Mouse (Mus musculus) limb, embryonic 12.5 days (tissue): ENCODE measurements around the gene Pde4d. TPM values are rescaled to one million over a fixed set of nuclear protein-coding genes. Genes with fewer than 3 reads are reported as not detected.
A peak's percentile ranks its signal among the peaks of the same experiment; 100 is the strongest.

Experiments used
- ATAC-seq: fragments of 200-750 bp; cut with Nextera tagmentation; 2 replicates; pipeline ENCODE4 v1.8.0; 2017; ENCODE audit warnings: low read depth, moderate TSS enrichment; ENCODE audit not compliant: insufficient number of reproducible peaks, insufficient read depth, low FRiP score, low TSS enrichment
- H3K27ac ChIP-seq: fragments of 300-500 bp; sonication (generic); 2 replicates; pipeline ENCODE4 v1.5.1; 2016; ENCODE audit warnings: mild to moderate bottlenecking, moderate library complexity
- H3K27me3 ChIP-seq: fragments of 300-500 bp; sonication (generic); 2 replicates; pipeline ENCODE4 v1.6.1; 2016; ENCODE audit warnings: mild to moderate bottlenecking, moderate library complexity
- H3K36me3 ChIP-seq: fragments of 300-500 bp; sonication (generic); 2 replicates; pipeline ENCODE4 v1.6.1; 2016; ENCODE audit warnings: mild to moderate bottlenecking, moderate library complexity
- H3K4me1 ChIP-seq: fragments of 300-500 bp; sonication (generic); replicated peaks from 2 replicates; pipeline ENCODE4 v1.6.1; 2016
- H3K4me2 ChIP-seq: fragments of 300-500 bp; sonication (generic); 2 replicates; pipeline ENCODE4 v1.6.1; 2016; ENCODE audit warnings: mild to moderate bottlenecking, moderate library complexity
- H3K4me3 ChIP-seq: fragments of 300-500 bp; sonication (generic); replicated peaks from 2 replicates; pipeline ENCODE4 v1.5.1; 2016; ENCODE audit warnings: mild to moderate bottlenecking
- H3K9ac ChIP-seq: fragments of 300-500 bp; sonication (generic); replicated peaks from 2 replicates; pipeline ENCODE4 v1.6.1; 2016; ENCODE audit warnings: mild to moderate bottlenecking, moderate library complexity
- H3K9me3 ChIP-seq: fragments of 300-500 bp; sonication (generic); 2 replicates; pipeline ENCODE4 v1.6.1; 2016; ENCODE audit warnings: mild to moderate bottlenecking, moderate library complexity
- WGBS: fragments of 180-500 bp; shearing (Covaris S2); methylation state at CpG from one replicate; pipeline ENCODE4 v1.1.7; 2016; 5-methylcytosine and 5-hydroxymethylcytosine counted together
- polyA plus RNA-seq: library from polyadenylated mRNA; unstranded; fragments of >200 nt; fragmentation: Nextera tagmentation; extraction: Ambion mirVana; gene quantifications from 2 replicates; pipeline ENCODE4 v1.2.1, GENCODE M21; 2016

The Pde4d gene
- polyA plus RNA-seq, 1 experiment from 2014 or later = 23.7 TPM

DNA sequence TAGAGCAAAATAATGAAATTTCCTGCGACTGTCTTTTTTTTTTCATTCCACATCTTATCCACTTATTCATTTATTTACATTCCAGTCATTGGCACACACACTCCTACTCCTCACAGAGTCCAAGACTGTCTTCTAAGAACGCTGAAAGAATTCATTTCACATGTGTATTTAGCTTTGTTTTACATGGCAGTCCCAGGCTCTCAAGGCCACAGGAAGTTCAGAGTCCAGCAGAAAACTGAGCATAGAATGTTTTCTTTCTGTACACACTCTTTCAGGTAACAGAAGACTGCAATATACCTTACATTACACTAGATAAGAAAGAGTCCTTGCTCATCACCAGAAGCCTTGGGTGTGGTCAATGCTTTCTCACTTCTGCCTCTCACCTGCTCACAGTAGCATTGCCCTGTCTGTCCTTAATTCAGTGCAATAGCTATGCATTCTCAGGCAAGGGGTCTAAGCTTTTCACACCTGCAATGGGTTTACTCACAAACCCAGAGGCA is 1169.5 kb downstream of the Pde4d start:
- H3K4me1 ChIP-seq = no peaks in the 10 kb centered on the region; the same call in 1 of the 2 replicates
- no peak overlapping the region for H3K27ac ChIP-seq
- no peaks in the 10 kb centered on the region for H3K9me3 ChIP-seq
- no peak for ATAC-seq
- H3K36me3 ChIP-seq = no peaks in the 10 kb centered on the region
- no peaks in the 10 kb centered on the region for H3K27me3 ChIP-seq
- no peak overlapping the region for H3K4me3 ChIP-seq
- no peak overlapping the region for H3K9ac ChIP-seq
- WGBS = 83% methylated on average over 2 of the region's 2 CpGs
- no peak overlapping the region for H3K4me2 ChIP-seq

DNA sequence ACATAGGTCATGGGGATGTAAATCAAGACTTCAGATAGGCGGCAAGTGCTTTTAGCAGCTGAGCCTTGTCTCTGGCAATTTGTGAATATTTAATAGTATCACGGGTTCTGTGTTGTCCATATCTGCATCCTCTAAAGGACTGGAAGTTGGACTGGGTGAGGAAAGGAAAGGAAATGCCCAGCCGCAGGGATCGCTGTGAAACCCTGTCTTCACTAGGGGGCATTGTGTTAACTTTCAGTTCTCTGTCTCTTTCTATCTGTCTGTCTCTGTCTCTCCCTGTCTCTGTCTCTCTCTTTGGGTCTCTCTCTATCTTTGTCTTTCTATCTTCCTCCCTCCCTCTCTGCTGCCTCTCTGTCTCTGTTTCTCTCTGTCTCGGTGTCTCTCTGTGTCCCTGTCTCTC is 1172.5 kb downstream of the Pde4d start:
- no peaks in the 10 kb centered on the region for H3K36me3 ChIP-seq
- H3K4me3 ChIP-seq = no peak overlapping the region
- no peak overlapping the region for H3K9ac ChIP-seq
- no peak overlapping the region for H3K27ac ChIP-seq
- ATAC-seq = no peak
- WGBS = 76% methylated on average over 5 of the region's 5 CpGs
- H3K9me3 ChIP-seq = no peaks in the 10 kb centered on the region
- no peak overlapping the region for H3K4me2 ChIP-seq
- H3K4me1 ChIP-seq = peaks cover 2% of the 10 kb centered on the region; the same call in 1 of the 2 replicates
- no peaks in the 10 kb centered on the region for H3K27me3 ChIP-seq

DNA sequence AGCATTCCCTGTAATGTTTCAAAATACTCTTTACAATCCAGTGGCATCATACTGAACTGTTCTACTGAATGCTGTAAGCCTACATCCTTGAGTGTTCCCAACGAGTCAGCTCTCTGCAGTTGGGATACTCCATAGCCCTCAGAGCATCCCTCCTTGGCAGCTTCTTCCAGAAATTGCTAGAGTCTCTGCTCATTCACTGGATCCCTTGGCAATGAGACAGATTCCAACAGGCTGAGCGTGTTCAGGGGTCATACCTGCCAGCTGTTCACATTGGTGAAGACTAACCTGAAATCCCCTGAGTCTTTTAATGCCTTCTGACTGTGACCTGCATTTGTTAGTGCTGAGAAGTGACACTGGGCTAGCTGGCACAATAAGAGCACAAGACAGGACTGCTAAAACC is 1173.5 kb downstream of the Pde4d start:
- no peak overlapping the region for H3K9ac ChIP-seq
- no peak for ATAC-seq
- WGBS = 64% methylated on average over 2 of the region's 2 CpGs
- no peaks in the 10 kb centered on the region for H3K36me3 ChIP-seq
- H3K4me2 ChIP-seq = no peak overlapping the region
- H3K27ac ChIP-seq = no peak overlapping the region
- peaks cover 3% of the 10 kb centered on the region; the same call in 1 of the 2 replicates for H3K4me1 ChIP-seq
- no peak overlapping the region for H3K4me3 ChIP-seq
- no peaks in the 10 kb centered on the region for H3K9me3 ChIP-seq
- H3K27me3 ChIP-seq = no peaks in the 10 kb centered on the region

DNA sequence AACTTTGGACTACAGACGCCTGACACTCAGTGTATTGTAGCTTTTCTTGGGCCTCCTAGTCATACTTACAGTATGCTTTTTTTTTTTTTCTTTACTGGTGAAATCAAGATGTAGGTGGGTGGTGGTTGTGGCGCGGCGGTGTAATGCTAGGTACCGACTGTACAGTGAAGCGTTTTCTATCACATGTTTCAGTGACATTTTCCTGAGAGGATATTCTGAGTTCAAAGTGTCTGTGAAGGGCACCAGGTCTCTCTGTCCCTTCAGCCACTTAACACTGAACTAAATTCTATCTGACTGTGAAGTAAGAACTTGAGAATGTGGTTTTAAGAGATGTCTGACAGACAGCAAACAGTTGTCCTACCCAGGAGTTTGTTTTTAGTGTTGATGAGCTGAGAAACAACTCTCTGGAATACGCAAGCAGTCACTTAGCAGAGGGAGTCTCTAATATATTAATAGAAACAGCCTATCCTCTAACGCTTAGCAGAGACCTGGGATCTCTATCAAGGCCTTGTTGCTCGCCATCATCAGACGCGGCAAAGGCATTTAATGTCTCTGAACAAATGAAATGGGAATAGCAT is 1175.1 kb downstream of the Pde4d start:
- H3K9me3 ChIP-seq = no peaks in the 10 kb centered on the region
- no peak for ATAC-seq
- H3K9ac ChIP-seq = no peak overlapping the region
- no peak overlapping the region for H3K4me2 ChIP-seq
- WGBS = 82% methylated on average over 11 of the region's 11 CpGs
- H3K36me3 ChIP-seq = no peaks in the 10 kb centered on the region
- H3K27ac ChIP-seq = no peak overlapping the region
- peaks cover 3% of the 10 kb centered on the region; the same call in 1 of the 2 replicates for H3K4me1 ChIP-seq
- no peak overlapping the region for H3K4me3 ChIP-seq
- H3K27me3 ChIP-seq = no peaks in the 10 kb centered on the region

DNA sequence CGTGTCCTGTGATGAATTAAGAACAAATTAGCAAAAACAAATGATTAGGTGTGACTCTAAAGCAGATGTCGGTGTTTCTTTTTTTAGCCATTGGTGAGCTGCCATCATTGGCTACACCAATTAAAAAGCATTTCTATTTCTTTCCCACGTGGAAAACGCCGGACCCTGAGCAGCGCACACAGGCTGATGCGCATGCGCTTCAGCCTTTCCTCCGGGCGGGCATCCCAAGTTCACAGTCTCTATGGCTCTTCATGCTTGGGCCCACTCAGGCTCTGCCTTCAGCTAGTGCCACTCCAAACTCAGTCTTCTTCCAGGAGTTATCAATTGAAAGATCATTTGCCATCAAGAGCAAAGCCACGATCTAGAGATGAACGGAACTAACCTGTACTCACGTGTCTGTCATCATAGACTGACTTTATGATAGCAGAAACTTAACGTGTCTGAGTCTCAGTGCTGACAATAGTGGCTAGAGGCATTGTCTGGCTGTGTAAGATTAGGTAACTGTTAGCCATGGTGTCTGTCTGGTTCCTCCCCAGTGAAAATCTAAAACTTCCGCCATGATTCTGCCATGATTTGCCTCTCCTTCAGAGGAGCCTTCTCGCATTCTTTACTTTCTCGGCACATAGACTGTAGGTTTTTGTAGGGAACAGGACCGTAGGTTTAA is 1175.8 kb downstream of the Pde4d start:
- no peak for ATAC-seq
- Histone ChIP-seq H3K4me3 (no peak overlapping the region), H3K4me2 (no peak overlapping the region), H3K27ac (no peak overlapping the region), H3K9me3 (no peaks in the 10 kb centered on the region), H3K27me3 (no peaks in the 10 kb centered on the region), H3K9ac (no peak overlapping the region), H3K36me3 (no peaks in the 10 kb centered on the region), H3K4me1 (peaks cover 3% of the 10 kb centered on the region; the same call in 1 of the 2 replicates)
- WGBS = 84% methylated on average over 18 of the region's 18 CpGs

DNA sequence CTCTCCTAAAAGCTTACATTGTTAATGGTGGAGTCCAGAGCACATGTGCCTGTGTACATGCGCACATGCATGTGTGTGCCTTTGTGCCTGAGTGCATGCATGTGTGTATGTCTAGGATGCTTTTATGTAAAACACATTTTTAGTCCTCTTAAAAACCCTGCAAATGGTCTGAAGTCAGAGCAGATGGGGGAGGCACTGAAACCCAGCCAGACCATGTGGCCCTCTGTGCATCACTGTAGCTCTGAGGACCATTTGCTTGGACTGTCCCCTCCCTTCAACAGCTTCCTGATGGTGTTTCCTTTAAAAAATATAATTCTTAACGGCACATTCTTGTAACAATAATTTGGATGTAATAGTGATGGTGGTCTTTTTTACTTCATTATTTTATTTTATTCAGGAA is 1177.5 kb downstream of the Pde4d start:
- Histone ChIP-seq H3K27me3 (no peaks in the 10 kb centered on the region), H3K4me2 (no peak overlapping the region), H3K9ac (no peak overlapping the region), H3K36me3 (no peaks in the 10 kb centered on the region), H3K4me3 (no peak overlapping the region), H3K27ac (no peak overlapping the region), H3K9me3 (no peaks in the 10 kb centered on the region), H3K4me1 (peaks cover 10% of the 10 kb centered on the region)
- ATAC-seq = no peak
- WGBS = 62% methylated on average over 2 of the region's 2 CpGs

DNA sequence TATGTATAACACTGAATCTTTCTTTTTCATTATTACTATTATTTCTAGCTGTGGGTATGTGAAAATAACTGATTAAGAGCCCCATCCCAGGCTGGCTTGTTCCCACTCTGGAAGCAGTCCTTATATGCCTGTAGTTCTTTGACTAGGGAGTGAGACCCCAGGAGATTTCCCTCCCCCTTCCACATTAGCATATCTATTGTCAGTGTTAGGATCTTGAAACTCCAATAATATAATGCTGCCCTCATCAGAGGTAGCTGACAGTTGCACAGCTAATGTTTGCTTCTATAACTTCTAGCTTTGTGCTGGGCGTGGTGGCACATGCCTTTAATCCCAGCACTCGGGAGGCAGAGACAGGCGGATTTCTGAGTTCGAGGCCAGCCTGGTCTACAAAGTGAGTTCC is 1178.9 kb downstream of the Pde4d start:
- H3K9me3 ChIP-seq = no peaks in the 10 kb centered on the region
- WGBS = 90% methylated on average over 4 of the region's 4 CpGs
- H3K27ac ChIP-seq = no peak overlapping the region
- no peaks in the 10 kb centered on the region for H3K36me3 ChIP-seq
- H3K27me3 ChIP-seq = no peaks in the 10 kb centered on the region
- H3K4me2 ChIP-seq = no peak overlapping the region
- H3K9ac ChIP-seq = no peak overlapping the region
- ATAC-seq = no peak
- peaks cover 22% of the 10 kb centered on the region for H3K4me1 ChIP-seq
- H3K4me3 ChIP-seq = no peak overlapping the region

DNA sequence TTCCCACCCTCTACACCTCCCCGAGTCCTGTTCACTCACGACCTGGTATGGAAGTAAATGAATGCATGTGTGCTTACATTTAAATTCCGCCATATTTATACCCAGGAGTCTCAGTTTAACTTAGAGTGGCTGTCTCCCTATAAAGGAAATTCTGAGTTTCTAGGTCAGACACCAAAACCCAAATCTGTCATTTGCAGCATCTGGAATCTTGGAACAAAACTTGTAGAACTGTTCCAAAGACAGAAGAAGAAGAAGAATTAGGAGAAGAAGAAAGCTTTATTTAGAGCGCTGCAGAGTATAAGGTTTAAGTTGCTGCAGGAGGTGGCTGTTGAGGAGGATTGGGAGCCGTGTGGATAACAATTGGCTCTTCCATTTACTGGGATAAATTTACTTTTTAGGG is 1179.5 kb downstream of the Pde4d start:
- H3K27ac ChIP-seq = no peak overlapping the region
- no peak overlapping the region for H3K4me2 ChIP-seq
- H3K9ac ChIP-seq = no peak overlapping the region
- H3K4me1 ChIP-seq = peaks cover 22% of the 10 kb centered on the region
- no peak overlapping the region for H3K4me3 ChIP-seq
- no peak for ATAC-seq
- no peaks in the 10 kb centered on the region for H3K36me3 ChIP-seq
- 87% methylated on average over 5 of the region's 5 CpGs for WGBS
- no peaks in the 10 kb centered on the region for H3K27me3 ChIP-seq
- no peaks in the 10 kb centered on the region for H3K9me3 ChIP-seq

DNA sequence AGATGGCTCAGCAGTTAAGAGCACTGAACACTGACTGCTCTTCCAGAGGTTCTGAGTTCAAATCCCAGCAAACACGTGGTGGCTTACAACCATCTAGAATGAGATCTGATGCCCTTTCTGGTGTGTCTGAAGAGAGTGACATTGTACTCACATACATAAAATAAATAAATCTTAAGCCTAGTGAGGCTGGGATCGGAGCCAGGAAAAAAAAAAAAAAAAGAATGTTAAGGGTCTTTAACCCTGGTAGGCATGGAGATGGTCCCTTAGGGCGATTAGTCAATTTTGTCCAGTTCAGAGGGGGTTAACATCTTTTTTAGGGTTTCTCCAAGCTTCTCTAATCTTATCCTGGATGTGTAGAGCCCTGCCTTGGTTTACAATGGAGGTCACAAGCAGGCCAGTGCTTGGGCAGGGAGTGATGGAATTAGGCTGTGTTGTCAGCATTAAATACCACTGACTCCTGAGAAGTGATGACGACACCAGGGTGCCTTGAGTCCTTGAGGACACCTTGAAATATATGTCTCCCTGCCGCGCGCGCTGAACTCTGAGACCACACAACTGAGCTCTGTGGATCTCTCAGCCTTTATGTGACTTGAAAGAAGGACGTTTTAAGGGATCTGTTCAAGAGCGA is 1181.8 kb downstream of the Pde4d start:
- Histone ChIP-seq H3K27ac (no peak overlapping the region), H3K9me3 (no peaks in the 10 kb centered on the region), H3K4me1 (peaks cover 22% of the 10 kb centered on the region), H3K9ac (no peak overlapping the region), H3K27me3 (no peaks in the 10 kb centered on the region), H3K4me2 (no peak overlapping the region), H3K4me3 (no peak overlapping the region), H3K36me3 (no peaks in the 10 kb centered on the region)
- ATAC-seq = no peak
- WGBS = 34% methylated on average over 10 of the region's 10 CpGs

DNA sequence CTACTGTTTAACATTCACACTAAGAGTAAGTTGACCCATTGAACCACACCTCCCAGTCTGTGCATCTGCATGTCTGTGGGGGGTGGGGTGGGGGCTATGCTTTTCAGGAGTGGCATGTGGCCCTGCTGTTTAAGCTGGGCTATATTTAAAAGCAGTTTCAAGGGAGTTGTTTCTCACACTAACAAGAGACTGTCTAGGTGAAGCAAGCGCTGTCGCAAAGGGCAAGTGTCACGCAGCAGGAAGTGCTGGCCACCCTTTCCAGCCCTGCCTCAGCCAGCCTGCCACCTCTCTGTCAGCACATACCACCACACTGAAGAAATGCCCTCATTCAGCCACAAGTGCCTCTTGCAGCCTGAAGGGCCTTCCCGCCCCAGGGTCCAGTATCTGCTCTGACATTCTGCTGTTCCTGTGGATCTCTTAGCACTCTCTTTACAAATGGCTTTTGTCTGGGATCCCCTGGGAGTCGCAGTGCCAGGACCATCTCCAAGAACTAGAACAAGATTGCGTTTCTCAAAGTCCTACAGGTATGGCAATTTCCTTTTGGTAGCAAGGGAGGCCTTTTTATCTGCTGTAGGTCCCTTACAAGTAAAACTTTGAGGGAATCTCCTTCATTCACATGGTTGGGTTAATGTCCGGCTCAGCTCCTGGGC is 1182.8 kb downstream of the Pde4d start:
- Histone ChIP-seq H3K4me2 (no peak overlapping the region), H3K27ac (peak overlapping the region; percentile 66), H3K9ac (0 out of 2 replicates have a peak overlapping the region, but pooled peaks have one; percentile 42), H3K4me1 (peaks cover 19% of the 10 kb centered on the region), H3K9me3 (no peaks in the 10 kb centered on the region), H3K27me3 (no peaks in the 10 kb centered on the region), H3K4me3 (no peak overlapping the region), H3K36me3 (no peaks in the 10 kb centered on the region)
- peak; percentile 64; the same call in 1 of the 2 replicates for ATAC-seq
- 8% methylated on average over 7 of the region's 7 CpGs for WGBS

DNA sequence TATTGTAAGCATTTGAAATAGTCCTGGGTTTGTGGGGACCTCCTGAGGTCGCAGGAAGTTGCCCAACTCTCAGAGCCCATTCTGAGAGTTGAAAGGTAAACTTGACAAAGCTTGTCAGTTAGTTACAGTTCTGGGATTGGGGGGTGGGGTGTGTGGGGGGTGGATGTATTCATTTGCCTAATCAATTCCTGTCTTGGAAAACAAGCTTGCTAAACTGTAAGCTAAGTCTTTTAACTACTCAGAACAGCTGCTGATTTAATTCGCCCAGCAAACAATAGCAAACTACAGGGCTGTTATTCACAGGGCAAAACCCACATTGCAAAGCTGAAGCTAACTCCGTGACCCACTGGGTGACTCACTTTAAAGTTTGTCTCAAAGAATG is 1183.3 kb downstream of the Pde4d start:
- Histone ChIP-seq H3K27me3 (no peaks in the 10 kb centered on the region), H3K27ac (peak overlapping the region; percentile 66; the same call in 1 of the 2 replicates)
- ATAC-seq = no peak

More for the DNA sequence above, 1183.3 kb downstream of the Pde4d start:
- Histone ChIP-seq H3K36me3 (no peaks in the 10 kb centered on the region), H3K9me3 (no peaks in the 10 kb centered on the region), H3K4me1 (peaks cover 19% of the 10 kb centered on the region), H3K9ac (no peak overlapping the region), H3K4me2 (no peak overlapping the region), H3K4me3 (no peak overlapping the region)
- WGBS = 20% methylated on average over 3 of the region's 3 CpGs
